Mouse (Mus musculus) kidney, adult 2 months (tissue): ENCODE measurements around the gene Amfr. TPM values are rescaled to one million over a fixed set of nuclear protein-coding genes. Genes with fewer than 3 reads are reported as not detected.
"Not testable (repeated sequence)": the region's sequence is repeated elsewhere in the genome, so short reads cannot be mapped to it uniquely, and the experiment has no call there.

Experiments
- DNase-seq: peaks from one replicate; pipeline ENCODE4 v3.0.0; 2021
- H3K27ac ChIP-seq: fragments of 200-500 bp; 2 replicates; pipeline ENCODE4 v1.5.1; 2012; ENCODE audit warnings: low read depth, low read length, control low read depth, inconsistent platforms; ENCODE audit not compliant: insufficient read depth
- H3K27me3 ChIP-seq: fragments of 200-500 bp; replicated peaks from 2 replicates; pipeline ENCODE4 v1.6.1; 2012; ENCODE audit warnings: mild to moderate bottlenecking, moderate library complexity, low read length, inconsistent platforms; ENCODE audit not compliant: control insufficient read depth, insufficient read depth
- H3K36me3 ChIP-seq: fragments of 200-500 bp; 2 replicates; pipeline ENCODE4 v1.6.1; 2012; ENCODE audit warnings: mild to moderate bottlenecking, moderate library complexity, low read length, inconsistent platforms; ENCODE audit not compliant: control insufficient read depth, insufficient read depth
- H3K4me1 ChIP-seq: fragments of 200-500 bp; 2 replicates; pipeline ENCODE4 v1.6.1; 2011; ENCODE audit warnings: low read length; ENCODE audit not compliant: control insufficient read depth, insufficient read depth
- H3K4me3 ChIP-seq: fragments of 200-500 bp; 2 replicates; pipeline ENCODE4 v1.5.1; 2011; ENCODE audit warnings: mild to moderate bottlenecking, low read depth, low read length, control low read depth; ENCODE audit not compliant: insufficient read depth
- CTCF ChIP-seq: fragments of 200-500 bp; conservative IDR thresholded peaks from 2 replicates; pipeline ENCODE4 v1.5.1; 2011; ENCODE audit warnings: low read depth, mild to moderate bottlenecking, control low read depth, low read length, moderate library complexity, mixed read lengths; ENCODE audit not compliant: insufficient read depth, insufficient read length
- POLR2A ChIP-seq: fragments of 200-500 bp; IDR thresholded peaks from one replicate; pipeline ENCODE4 v1.6.1; 2011; ENCODE audit warnings: low read depth, low read length, control low read depth
- WGBS: fragments of 180-500 bp; shearing (Covaris S2); methylation state at CpG from one replicate; pipeline ENCODE4 v1.1.7; 2018; 5-methylcytosine and 5-hydroxymethylcytosine counted together
- polyA plus RNA-seq: library from polyadenylated mRNA; depleted of rRNA; stranded (reverse); fragments of >200 nt; gene quantifications from 2 replicates; pipeline ENCODE4 v1.2.3, GENCODE M21; 2012; rRNA removed

The Amfr gene
- 171 and 204 TPM in 2 replicates for polyA plus RNA-seq

GRCm38 (mm10) chr8:94012013-94012951 is at the start of gene Amfr:
Gene Amfr, minus strand, starts transcription at chr8:94012842.
- no peaks in the 10 kb centered on the region for H3K36me3 ChIP-seq
- no peaks in the 10 kb centered on the region for H3K27me3 ChIP-seq
- peak within 1 kb of the TSS; percentile 90 for H3K27ac ChIP-seq
- peaks cover 28% of the 10 kb centered on the region for H3K4me1 ChIP-seq
- DNase-seq, result peak; percentile 75
- 3% methylated on average over 102 of the region's 130 CpGs for WGBS
- peak within 1 kb of the TSS; percentile 96 for H3K4me3 ChIP-seq
- TF ChIP-seq POLR2A (no peak), CTCF (peak; percentile 32; the same call in 1 of the 2 replicates)

GRCm38 (mm10) chr8:94057157-94057854 is 44.7 kb upstream of the Amfr start:
- DNase-seq, result peak; percentile 50
- H3K36me3 ChIP-seq, result no peaks in the 10 kb centered on the region; the same call in 1 of the 2 replicates
- 63% methylated on average over 6 of the region's 6 CpGs for WGBS

GRCm38 (mm10) chr8:94052696-94053095 is 40.1 kb upstream of the Amfr start:
- H3K36me3 ChIP-seq, result no peaks in the 10 kb centered on the region; the same call in 1 of the 2 replicates
- 90% methylated on average over 12 of the region's 12 CpGs for WGBS

More at GRCm38 (mm10) chr8:94057157-94057854, 44.7 kb upstream of the Amfr start:
- no peaks in the 10 kb centered on the region for H3K27me3 ChIP-seq
- no peaks in the 10 kb centered on the region for H3K4me1 ChIP-seq
- no peak overlapping the region for H3K27ac ChIP-seq
- no peak overlapping the region for H3K4me3 ChIP-seq
- TF ChIP-seq POLR2A (no peak), CTCF (peak; percentile 59)

GRCm38 (mm10) chr8:94047845-94048244 is 35.2 kb upstream of the Amfr start:
- 83% methylated on average over 2 of the region's 2 CpGs for WGBS
- Histone ChIP-seq H3K27ac (no peak overlapping the region), H3K4me3 (no peak overlapping the region), H3K4me1 (no peaks in the 10 kb centered on the region), H3K27me3 (no peaks in the 10 kb centered on the region), H3K36me3 (no peaks in the 10 kb centered on the region; the same call in 1 of the 2 replicates)
- no peak for DNase-seq
- TF ChIP-seq POLR2A, result no peak
- TF ChIP-seq CTCF, result no peak

More at GRCm38 (mm10) chr8:94052696-94053095, 40.1 kb upstream of the Amfr start:
- no peak overlapping the region for H3K4me3 ChIP-seq
- no peaks in the 10 kb centered on the region for H3K4me1 ChIP-seq
- TF ChIP-seq POLR2A, result no peak
- DNase-seq, result no peak
- H3K27ac ChIP-seq, result no peak overlapping the region
- no peaks in the 10 kb centered on the region for H3K27me3 ChIP-seq

GRCm38 (mm10) chr8:94037806-94038205 is 25.2 kb upstream of the Amfr start:
- no peak for TF ChIP-seq CTCF
- no peak for TF ChIP-seq POLR2A
- 7% methylated on average over 15 of the region's 15 CpGs for WGBS
- H3K27me3 ChIP-seq, result no peaks in the 10 kb centered on the region
- H3K27ac ChIP-seq, result no peak overlapping the region
- peaks cover 5% of the 10 kb centered on the region; the same call in 1 of the 2 replicates for H3K4me1 ChIP-seq
- no peaks in the 10 kb centered on the region for H3K36me3 ChIP-seq
- peak overlapping the region; percentile 98 for H3K4me3 ChIP-seq
- DNase-seq, result peak; percentile 21

DNA sequence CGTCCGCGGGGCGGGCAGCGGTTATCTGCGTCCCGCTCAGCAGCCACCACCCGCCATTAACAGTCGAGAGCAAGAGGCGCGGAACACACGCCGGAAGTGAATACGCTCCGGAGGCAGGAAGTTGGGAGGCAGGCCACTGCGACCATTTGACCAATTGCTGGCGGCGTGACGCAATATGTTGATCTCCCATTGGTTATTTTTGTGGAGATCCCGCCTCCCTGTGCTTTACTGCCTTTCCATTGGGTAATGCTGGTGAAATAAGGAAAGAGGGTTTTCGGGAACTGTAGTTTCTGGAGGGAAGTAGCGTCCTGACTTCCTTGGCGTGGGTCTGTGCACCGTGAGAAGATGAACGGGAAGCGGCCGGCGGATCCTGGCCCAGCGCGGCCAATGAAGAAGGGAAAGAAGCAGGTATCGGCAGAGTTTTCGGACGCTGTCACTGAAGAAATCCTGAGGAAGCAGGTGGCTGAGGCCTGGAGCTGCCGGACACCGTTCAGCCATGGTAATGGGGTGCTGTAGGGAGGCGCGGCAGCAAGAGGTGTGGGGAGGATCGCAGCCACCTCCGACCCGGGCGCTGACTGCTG is 24.4 kb upstream of the Amfr start, which contains the start of the genes Nudt21 and Ogfod1:
Gene Nudt21 (minus strand): TSS at position 88 of the 581 bp plus-strand sequence.
Gene Ogfod1 (plus strand): TSS at position 255 of the 581 bp plus-strand sequence.
- under 1% methylated on average over 40 of the region's 41 CpGs for WGBS
- H3K4me3 ChIP-seq, result peak within 1 kb of the TSS; percentile 98
- no peaks in the 10 kb centered on the region for H3K27me3 ChIP-seq
- DNase-seq, result peak; percentile 98
- no peak for TF ChIP-seq CTCF
- H3K36me3 ChIP-seq, result no peaks in the 10 kb centered on the region
- H3K27ac ChIP-seq, result 0 out of 2 replicates have a peak within 1 kb of the TSS, but pooled peaks have one; percentile 55
- peaks cover 5% of the 10 kb centered on the region; the same call in 1 of the 2 replicates for H3K4me1 ChIP-seq

DNA sequence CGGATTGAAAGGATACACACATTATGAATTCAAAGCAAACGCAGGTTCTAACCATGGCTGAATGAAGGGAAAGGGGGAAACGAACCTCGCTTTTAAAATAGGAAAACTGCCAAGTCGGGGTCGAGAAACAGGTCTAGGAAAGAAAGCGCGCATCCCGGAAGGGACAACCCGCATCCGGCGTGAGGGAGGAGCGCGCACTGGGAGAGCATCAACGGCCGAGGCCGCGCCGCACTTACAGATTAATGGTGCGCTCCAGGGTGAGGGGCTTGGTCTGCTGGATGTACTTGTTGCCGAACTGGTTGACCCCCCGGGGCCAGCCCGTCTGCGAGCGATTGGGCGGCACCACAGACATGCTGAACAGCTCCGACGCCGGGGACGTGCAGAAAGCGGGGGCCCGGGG is 23.9 kb upstream of the Amfr start:
- under 1% methylated on average over 30 of the region's 32 CpGs for WGBS
- not testable (repeated sequence) for H3K27me3 ChIP-seq
- DNase-seq, result peak; percentile 67

More for the DNA sequence above, 23.9 kb upstream of the Amfr start:
- Histone ChIP-seq H3K4me3 (peak overlapping the region; percentile 70), H3K27ac (0 out of 2 replicates have a peak overlapping the region, but pooled peaks have one; percentile 55)
- H3K36me3 ChIP-seq, H3K4me1 ChIP-seq: not testable (repeated sequence)
